8 mouse cellular contexts compared by ENCODE assay signal in genomic region chr8:120668374-120668905, GRCm38 (mm10). TPM values are rescaled to one million over a fixed set of nuclear protein-coding genes. Genes with fewer than 3 reads are reported as not detected.
DNase-seq lines count a peak whose midpoint lies in the region; ATAC-seq and TF ChIP-seq lines count a peak whose summit lies in the region.

Gene Emc8, minus strand, starts transcription at chr8:120668573.

- H3K4me2 ChIP-seq in midbrain, embryonic 16.5 days (ENCODE audit: low read length) = peak within 1 kb of the TSS; percentile 92

- peak within 1 kb of the TSS; percentile 92 for H3K27ac ChIP-seq in ES-Bruce4 (ENCODE audit: insufficient read depth, low read length)
- H3K27ac ChIP-seq in midbrain, embryonic 16.5 days (ENCODE audit: low read length) = peak within 1 kb of the TSS; percentile 91

- peak; percentile 23 for ATAC-seq in erythroblast, adult 5-6 weeks (replicated peaks; ENCODE audit: low FRiP score, poor library complexity, severe bottlenecking)
- no peak for ATAC-seq in midbrain, embryonic 16.5 days

- TF ChIP-seq POLR2A in ES-Bruce4 (IDR thresholded peaks at IDR 0.05; ENCODE audit: insufficient read depth, low read length) = no peak

- intact Hi-C loops in heart, postnatal 10 days (cut with DNase I) = no loop called here
- intact Hi-C loops in left cerebral cortex, postnatal 36 days (cut with DNase I) = loop anchor here (5.0 kb wide), 1 partner anchor 51 kb away; no protein-coding TSS in a partner anchor

- H3K9ac ChIP-seq in ES-Bruce4 (ENCODE audit: low read depth, poor library complexity, severe bottlenecking) = peak within 1 kb of the TSS; percentile 90
- H3K9ac ChIP-seq in midbrain, embryonic 16.5 days (ENCODE audit: low read depth, low read length) = peak within 1 kb of the TSS; percentile 94

- no peaks in the 10 kb centered on the region for H3K27me3 ChIP-seq in ES-Bruce4 (ENCODE audit: control insufficient read depth, insufficient read depth, low read length, poor library complexity, severe bottlenecking)
- no peaks in the 10 kb centered on the region for H3K27me3 ChIP-seq in midbrain, embryonic 16.5 days (ENCODE audit: control insufficient read depth, insufficient read depth, low read depth, low read length)

- peak within 1 kb of the TSS; percentile 85 for H3K4me3 ChIP-seq in ES-Bruce4 (ENCODE audit: low read depth, low read length)
- H3K4me3 ChIP-seq in midbrain, embryonic 16.5 days (ENCODE audit: low read depth, low read length) = peak within 1 kb of the TSS; percentile 75

- H3K4me1 ChIP-seq in ES-Bruce4 (ENCODE audit: control insufficient read depth, insufficient read depth, low read length) = peaks cover 8% of the 10 kb centered on the region
- peaks cover 39% of the 10 kb centered on the region for H3K4me1 ChIP-seq in midbrain, embryonic 16.5 days (ENCODE audit: control insufficient read depth, insufficient read depth, low read length)

- DNase-seq in frontal cortex, adult 2 months (ENCODE audit: extremely low spot score in 1 of 2, low spot score in 1 of 2) = peak in 1 of 2 experiments; percentile 16
- DNase-seq in frontal cortex, postnatal 25 days (ENCODE audit: low spot score in 2 of 2) = no peak
- no peak for DNase-seq in heart, postnatal 10 days
- no peak for DNase-seq in left cerebral cortex, postnatal 36 days (ENCODE audit: low spot score in 2 of 2)
- no peak for DNase-seq in thymus, postnatal 25 days

- H3K36me3 ChIP-seq in ES-Bruce4 (ENCODE audit: control insufficient read depth, insufficient read depth, low read length, poor library complexity, severe bottlenecking) = peaks cover 49% of the 10 kb centered on the region
- H3K36me3 ChIP-seq in midbrain, embryonic 16.5 days (ENCODE audit: control insufficient read depth, insufficient read depth, low read length) = peaks cover 21% of the 10 kb centered on the region

- TF ChIP-seq EP300 in ES-Bruce4 (IDR thresholded peaks at IDR 0.05; ENCODE audit: insufficient read depth, low read depth, low read length) = no peak

- no peaks in the 10 kb centered on the region for H3K9me3 ChIP-seq in ES-Bruce4 (replicated peaks; ENCODE audit: control insufficient read depth, insufficient read depth, low read length, poor library complexity, severe bottlenecking)
- no peaks in the 10 kb centered on the region for H3K9me3 ChIP-seq in midbrain, embryonic 16.5 days (replicated peaks; ENCODE audit: control insufficient read depth, low read length, poor library complexity, severe bottlenecking)

- under 1% methylated on average over 51 of the region's 51 CpGs for WGBS in midbrain, embryonic 16.5 days

- no peak for TF ChIP-seq CTCF in ES-Bruce4 (IDR thresholded peaks at IDR 0.05; ENCODE audit: low read depth, low read length)

RNA-seq across cellular contexts. Expression of gene Emc8, which starts in this region (rescaled TPM):
- polyA plus RNA-seq in frontal cortex, adult 2 months (2012; rRNA removed) = 53.2 and 59.4 TPM in 2 replicates
- 124 and 141 TPM in 2 replicates for polyA plus RNA-seq in ES-Bruce4 (2011; ENCODE audit: insufficient read depth, insufficient read length, low read depth, missing spikeins)
- 10.9 and 16.7 TPM in 2 replicates for total RNA-seq in erythroblast, adult 5-6 weeks (2015; ENCODE audit: low replicate concordance)
- 1.8 and 33.7 TPM in 2 replicates for total RNA-seq in erythroblast, adult 5-6 weeks (2017; ENCODE audit: low replicate concordance)
- 10 to 100 TPM; 65.9 to 68.6 TPM for total RNA-seq in heart, postnatal 10 days (2021)
- 10 to 100 TPM; 66.4 to 67.2 TPM for total RNA-seq in left cerebral cortex, postnatal 36 days (2021)
- 99.5 and 105 TPM in 2 replicates for polyA plus RNA-seq in midbrain, embryonic 16.5 days (2015; fragmentation: Nextera tagmentation; extraction: Ambion mirVana)
